In the genomic region with DNA sequence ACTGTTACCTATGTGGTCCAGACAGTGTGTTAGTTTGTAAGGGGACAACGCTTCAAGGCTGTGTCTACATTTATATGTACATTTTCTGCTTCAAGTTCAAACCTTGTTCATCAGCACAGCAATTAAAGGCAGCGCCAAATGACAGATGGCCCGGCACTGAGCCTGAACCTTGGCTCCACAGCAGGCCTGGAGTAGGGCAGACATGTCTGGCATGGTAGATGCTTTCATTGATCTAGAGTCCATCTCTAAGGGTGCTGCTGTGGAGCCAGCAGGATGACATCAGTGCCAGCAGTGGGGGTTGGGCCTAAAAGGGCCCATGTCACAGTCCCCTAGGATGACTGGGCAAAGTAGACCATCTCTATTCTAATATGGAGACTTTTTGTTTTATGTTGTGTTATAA, we compare ENCODE assay signal across 18 mouse cellular contexts.
DNase-seq lines count a peak whose midpoint lies in the region; ATAC-seq lines count a peak whose summit lies in the region.
"Had no signal": no experiment of that assay in that cellular context is flagged by ENCODE, and none has a peak within 500 bp of the region (broad histone marks: within the 10 kb centered on the region; RNA-seq: fewer than 3 reads in every experiment).

No protein-coding gene starts in this region.

- 0 out of 2 replicates have a peak, but pooled peaks have one; percentile 27 for ATAC-seq in frontal cortex, adult (ENCODE audit: low TSS enrichment)
- ATAC-seq: forebrain, embryonic 14.5 days; midbrain, embryonic 13.5 days had no signal

- intact Hi-C loops in left cerebral cortex, postnatal 4 days (cut with DNase I): no loop called here

- DNase-seq in frontal cortex, adult 2 months (ENCODE audit: extremely low spot score in 1 of 2, low spot score in 1 of 2): no peak
- DNase-seq in left cerebral cortex, postnatal 4 days: peak; percentile 88
- no peak for DNase-seq in left cerebral cortex, adult 18-20 months (ENCODE audit: low spot score in 2 of 2)
- DNase-seq in cerebellum, adult 8-10 months: peak; percentile 74
- DNase-seq in natural killer cell, adult 2 months (ENCODE audit: low spot score in 2 of 2): peak; percentile 27 to 43
- DNase-seq in neural tube, embryonic 10.5 days (ENCODE audit: extremely low spot score, low spot score): no peak
- no peak for DNase-seq in kidney, postnatal 4 days
- DNase-seq: adrenal gland, postnatal 36 days; gastrocnemius, adult 2 months; heart, adult 11 months; heart, postnatal 14 days; kidney, adult 2 months; kidney, postnatal 14 days; spleen, adult 18-20 months; thymus, adult 18-20 months had no signal

Comparison
In these comparisons a context has a peak if more than half of its experiments do, and no peak if none do; other contexts are left out.
1. DNase-seq: peak in left cerebral cortex, postnatal 4 days (single experiment), cerebellum, adult 8-10 months (single experiment) and natural killer cell, adult 2 months (2 of 2); none in frontal cortex, adult 2 months (0 of 2), left cerebral cortex, adult 18-20 months (0 of 2), neural tube, embryonic 10.5 days (single experiment) and kidney, postnatal 4 days (0 of 2).